Mouse (Mus musculus): ENCODE measurements around the gene Chn2. TPM values are rescaled to one million over a fixed set of nuclear protein-coding genes. Genes with fewer than 3 reads are reported as not detected.
A peak's percentile ranks its signal among the peaks of the same experiment; 100 is the strongest.

Chn2 gene
- total RNA-seq, 2 experiments from 2014 or later, result 22.9 to 24.9 TPM

DNA sequence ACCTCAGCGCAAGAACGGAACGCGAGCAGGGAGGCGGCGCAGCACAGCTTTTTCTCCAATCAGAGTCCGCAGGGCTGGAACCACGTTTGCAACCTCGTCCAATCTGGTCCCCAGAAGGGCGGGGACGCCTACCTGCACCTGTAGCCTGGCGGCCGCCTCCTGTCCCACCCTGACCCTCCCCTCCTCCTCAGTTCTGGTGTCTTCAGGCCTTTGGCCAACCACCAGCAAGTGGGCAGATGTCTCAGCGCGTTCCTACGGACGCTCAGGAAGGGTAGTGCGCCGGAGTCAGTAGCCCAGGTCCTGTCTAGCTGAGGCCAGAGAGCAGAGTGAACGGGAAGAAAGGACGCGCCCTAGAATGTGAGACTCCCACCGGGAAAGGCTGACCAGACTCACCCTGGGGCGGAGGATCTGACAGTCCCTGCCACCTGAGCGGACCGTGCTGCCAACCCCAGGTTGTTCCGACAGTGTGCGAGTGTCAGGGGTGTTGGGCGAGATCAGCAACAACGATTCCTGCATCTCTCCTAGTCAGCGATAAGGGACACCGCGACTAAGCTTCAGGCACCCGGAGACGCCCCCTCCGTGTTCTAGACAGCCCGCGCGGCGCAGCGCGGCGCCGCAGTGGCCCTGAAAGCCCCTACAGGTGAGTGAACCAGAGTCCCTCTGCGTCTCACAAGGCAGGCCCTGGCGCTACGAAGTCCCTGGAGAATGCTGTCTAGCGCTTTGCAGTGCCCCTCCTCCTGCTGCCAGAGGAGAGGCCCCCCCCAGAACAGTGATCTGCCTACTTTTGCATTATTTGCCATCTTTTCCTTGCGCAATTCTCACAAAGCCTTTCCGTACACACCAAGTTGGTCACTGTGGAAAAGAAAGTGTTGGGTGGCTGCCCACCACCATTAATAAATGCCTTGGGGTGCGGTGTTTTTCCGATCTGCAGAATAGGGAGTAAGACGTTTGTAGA, 287.6 kb downstream of the Chn2 start:
- peak; percentile 36 to 46 for DNase-seq (ENCODE audit: extremely low spot score in 1 of 2, low spot score in 1 of 2)

- DNase-seq (ENCODE audit: extremely low spot score in 1 of 2, low spot score in 1 of 2), result peak; percentile 18 to 19
These were observed 288.3 kb downstream of the Chn2 start for GRCm38 (mm10) chr6:54327626-54328003.

GRCm38 (mm10) chr6:54328783-54329182, 289.4 kb downstream of the Chn2 start:
- DNase-seq (ENCODE audit: extremely low spot score in 1 of 2, low spot score in 1 of 2), result no peak

DNA sequence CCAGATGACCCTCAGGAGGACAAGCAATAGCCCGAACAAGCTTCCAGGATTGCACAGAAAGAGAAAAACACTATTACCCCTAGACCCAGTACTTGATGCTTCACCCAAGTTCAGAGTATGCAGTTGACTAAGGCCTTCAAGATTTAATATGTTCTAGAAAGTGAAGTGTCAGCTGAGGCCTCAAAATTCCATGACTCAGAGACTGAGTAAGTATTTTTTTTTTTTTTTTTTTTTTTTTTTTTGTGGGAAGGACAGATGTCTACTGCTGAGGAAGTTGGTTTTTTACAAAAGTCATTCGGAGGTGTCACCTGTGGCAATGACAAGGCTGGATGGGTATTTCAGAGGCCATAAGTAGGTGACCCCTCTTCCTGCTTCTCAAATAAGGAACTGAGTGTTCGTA, 290.2 kb downstream of the Chn2 start:
- DNase-seq (ENCODE audit: extremely low spot score in 1 of 2, low spot score in 1 of 2), result no peak

DNA sequence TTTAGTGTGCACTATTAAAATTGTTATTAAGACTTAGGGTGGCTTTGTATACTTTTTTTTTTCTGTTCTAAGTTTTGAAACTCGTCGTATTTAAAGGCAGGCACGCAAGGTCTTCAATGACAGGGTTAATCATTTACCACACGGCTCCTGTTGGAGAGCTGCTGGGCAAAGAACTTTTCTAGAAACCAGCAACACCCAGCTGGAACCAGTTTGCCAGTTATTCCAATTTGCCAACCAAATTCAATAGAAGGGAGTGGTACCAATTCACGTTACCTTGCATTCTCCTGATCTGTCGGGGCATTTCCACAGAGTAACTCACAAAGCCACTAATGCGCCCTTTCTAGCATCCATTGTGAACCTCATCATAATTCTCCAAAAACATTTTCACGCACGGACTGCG, 290.8 kb downstream of the Chn2 start:
- no peak for DNase-seq (ENCODE audit: extremely low spot score in 1 of 2, low spot score in 1 of 2)

GRCm38 (mm10) chr6:54331765-54332164, 292.4 kb downstream of the Chn2 start:
- no peak for DNase-seq (ENCODE audit: extremely low spot score in 1 of 2, low spot score in 1 of 2)

DNA sequence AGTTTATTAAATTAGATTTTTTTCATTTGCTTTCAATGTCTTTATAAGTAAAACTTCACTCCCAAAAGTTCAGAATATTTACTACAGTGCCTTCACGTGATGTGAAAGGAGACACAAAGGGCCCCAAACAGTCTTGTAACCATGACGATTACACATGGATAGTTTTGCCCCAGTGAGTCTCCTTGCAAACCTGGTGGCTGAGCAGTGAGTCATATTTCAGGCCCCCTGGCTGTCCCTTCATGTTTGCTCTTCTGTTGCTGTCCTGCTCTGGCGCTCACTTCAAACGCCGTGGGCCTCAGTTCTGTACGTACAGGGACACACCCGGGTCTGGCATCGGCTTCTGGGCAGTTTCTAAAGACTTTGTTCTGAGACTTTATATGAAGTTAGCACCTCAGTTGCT, 292.8 kb downstream of the Chn2 start:
- DNase-seq (ENCODE audit: extremely low spot score in 1 of 2, low spot score in 1 of 2), result no peak

DNA sequence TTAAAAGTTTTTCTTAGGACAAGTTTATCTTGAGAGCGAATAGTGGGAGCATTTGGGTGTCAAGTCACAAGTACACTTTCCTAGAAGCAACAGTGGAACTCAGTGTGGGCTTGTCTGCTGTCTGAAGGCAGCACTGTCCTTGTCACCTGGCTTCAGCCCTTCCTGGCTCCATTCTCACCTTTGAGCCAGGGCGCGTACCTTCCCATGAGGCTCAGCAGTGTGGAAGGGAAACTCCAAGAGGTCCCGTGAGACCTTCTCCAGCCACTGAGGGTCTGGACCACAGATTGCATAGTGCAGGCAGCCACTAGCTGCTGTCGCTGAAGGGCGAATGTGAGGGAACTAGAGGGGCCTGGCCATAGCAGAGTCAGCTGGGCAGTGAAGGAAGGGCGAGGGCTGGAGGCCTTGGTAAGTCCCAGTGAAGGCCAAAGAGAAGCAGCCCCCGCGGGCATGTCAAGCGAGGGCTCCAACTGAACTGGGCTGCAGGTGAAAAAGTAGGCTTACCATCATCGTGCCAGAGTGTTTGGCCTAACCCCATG, 293.8 kb downstream of the Chn2 start:
- no peak for DNase-seq (ENCODE audit: extremely low spot score in 1 of 2, low spot score in 1 of 2)

DNA sequence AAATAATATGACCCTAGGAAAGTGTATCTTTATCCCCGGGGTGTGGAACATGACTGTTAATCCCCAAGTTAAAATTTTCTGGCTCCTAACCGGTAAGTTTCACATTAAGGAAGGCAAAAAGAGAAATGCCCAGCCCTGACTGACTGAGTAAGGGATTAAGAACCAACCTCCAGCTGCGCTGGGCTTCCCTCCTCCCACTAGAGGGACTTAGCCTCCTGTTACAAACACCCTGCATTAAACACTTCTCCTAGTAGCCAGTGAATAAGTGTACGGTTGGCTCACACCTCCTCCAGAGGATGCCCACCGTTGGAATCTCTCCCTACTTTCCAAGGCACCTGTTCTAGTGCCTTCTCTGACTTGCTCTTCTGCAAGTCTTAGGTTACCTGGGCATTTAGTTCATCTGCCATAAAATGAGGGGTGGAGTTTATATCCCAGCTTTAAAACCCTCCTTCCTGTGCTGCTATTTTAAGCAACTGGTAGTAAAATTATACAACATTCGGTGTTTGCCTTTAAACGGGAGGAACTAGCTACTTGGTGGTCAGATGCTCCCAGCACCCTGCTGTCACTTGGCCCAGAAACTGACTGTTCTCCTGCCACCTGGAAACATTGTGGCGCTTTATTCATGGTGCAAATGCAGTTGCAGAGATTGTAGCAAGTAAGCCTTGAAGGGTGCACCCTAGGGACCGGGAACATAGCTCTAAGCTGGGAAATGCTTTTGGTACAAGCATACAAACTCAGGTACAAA, 294.5 kb downstream of the Chn2 start:
- DNase-seq (ENCODE audit: extremely low spot score in 1 of 2, low spot score in 1 of 2), result no peak

DNA sequence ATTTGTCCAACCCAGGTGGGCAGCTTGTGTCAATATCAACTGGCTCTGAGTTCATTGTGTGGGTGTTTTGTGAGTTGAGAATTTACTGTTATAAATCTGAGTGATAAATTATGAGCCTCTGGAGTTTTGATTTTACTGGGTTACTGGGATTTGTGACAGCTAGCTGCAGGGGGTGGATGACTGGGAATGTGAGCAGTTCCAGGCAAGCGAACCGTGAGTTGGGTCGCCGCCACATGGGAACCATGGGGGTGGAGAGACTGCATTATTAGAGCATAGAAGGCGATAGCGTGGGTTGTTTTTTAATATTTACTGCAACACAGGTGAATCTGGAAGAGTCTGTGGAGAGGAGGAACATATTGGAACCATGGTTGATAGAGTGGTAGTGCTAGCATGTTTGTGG, 298.0 kb downstream of the Chn2 start:
- DNase-seq (ENCODE audit: extremely low spot score in 1 of 2, low spot score in 1 of 2), result peak in 1 of 2 experiments; percentile 36

- no peak for DNase-seq (ENCODE audit: extremely low spot score in 1 of 2, low spot score in 1 of 2)
These were observed 301.8 kb downstream of the Chn2 start for GRCm38 (mm10) chr6:54341133-54341532.

DNA sequence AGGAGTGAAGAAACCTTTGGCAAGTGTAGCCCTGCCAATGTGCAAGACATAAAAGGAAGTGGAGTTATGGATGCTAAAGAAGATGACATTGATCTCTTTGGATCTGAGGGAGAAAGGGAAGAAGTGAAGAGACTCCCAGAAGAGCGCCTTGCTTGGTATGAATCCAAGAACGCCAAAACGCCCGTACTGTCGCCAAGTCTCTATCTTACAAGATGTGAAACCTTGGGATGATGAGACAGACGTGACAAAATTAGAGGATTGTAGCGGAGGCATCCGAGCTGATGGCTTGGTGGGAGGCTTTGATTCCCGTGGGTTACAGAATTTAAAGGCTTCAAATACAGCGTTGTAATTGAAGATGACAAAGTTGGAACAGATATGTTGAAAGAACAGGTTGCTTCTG, 302.9 kb downstream of the Chn2 start:
- DNase-seq (ENCODE audit: extremely low spot score in 1 of 2, low spot score in 1 of 2), result no peak

Other genes with a start within 250 kb of the Chn2 start
- gene Tril, start 218.7 kb upstream of the Chn2 start, total RNA-seq (2021), result 10 to 100 TPM; 38.3 to 41.2 TPM
- under 1 TPM in 1 of 2 experiments, not detected in 1; 0.17 TPM for gene Cpvl, start 60.9 kb upstream of the Chn2 start, total RNA-seq (2021)

Measured in layer of hippocampus, postnatal 25 days (tissue).